In genomic region chr2:69790285-69790684, GRCm38 (mm10) we compare ENCODE assay signal across 8 mouse cellular contexts. TPM values are rescaled to one million over a fixed set of nuclear protein-coding genes. Genes with fewer than 3 reads are reported as not detected.
DNase-seq lines count a peak whose midpoint lies in the region; ATAC-seq and TF ChIP-seq lines count a peak whose summit lies in the region.

No protein-coding gene starts in this region.

- peak; percentile 37 for ATAC-seq in embryonic facial prominence, embryonic 14.5 days (ENCODE audit: low read depth)
- no peak for ATAC-seq in limb, embryonic 14.5 days (ENCODE audit: low FRiP score, low read depth)
- peak; percentile 42; the same call in 1 of the 2 replicates for ATAC-seq in midbrain, postnatal 0 days (ENCODE audit: low FRiP score)

- no peak for TF ChIP-seq POLR2A in limb, embryonic 14.5 days (IDR thresholded peaks at IDR 0.05; ENCODE audit: borderline replicate concordance, extremely low read depth, insufficient read depth, insufficient read length)

- no peaks in the 10 kb centered on the region for H3K9me3 ChIP-seq in embryonic facial prominence, embryonic 14.5 days (ENCODE audit: control insufficient read depth, low read length)
- H3K9me3 ChIP-seq in limb, embryonic 14.5 days (ENCODE audit: control insufficient read depth, low read length), result no peaks in the 10 kb centered on the region
- no peaks in the 10 kb centered on the region for H3K9me3 ChIP-seq in midbrain, postnatal 0 days (ENCODE audit: low read length)

- H3K4me2 ChIP-seq in embryonic facial prominence, embryonic 14.5 days (ENCODE audit: low read depth, low read length), result peak overlapping the region; percentile 77
- peak overlapping the region; percentile 95 for H3K4me2 ChIP-seq in limb, embryonic 14.5 days (replicated peaks; ENCODE audit: low read depth, low read length, severe bottlenecking)
- H3K4me2 ChIP-seq in midbrain, postnatal 0 days (ENCODE audit: low read depth, low read length, poor library complexity, severe bottlenecking), result peak overlapping the region; percentile 83

- TF ChIP-seq CTCF in midbrain, postnatal 0 days (IDR thresholded peaks at IDR 0.05), result peak; percentile 80

- no peak overlapping the region for H3K27ac ChIP-seq in embryonic facial prominence, embryonic 14.5 days (replicated peaks; ENCODE audit: low read depth, low read length)
- no peak overlapping the region for H3K27ac ChIP-seq in limb, embryonic 14.5 days (replicated peaks; ENCODE audit: low read depth, low read length)
- H3K27ac ChIP-seq in midbrain, postnatal 0 days (ENCODE audit: low read depth, low read length), result no peak overlapping the region; the same call in 1 of the 2 replicates

- H3K4me1 ChIP-seq in embryonic facial prominence, embryonic 14.5 days (ENCODE audit: control insufficient read depth, insufficient read depth, low read length), result no peaks in the 10 kb centered on the region
- peaks cover 9% of the 10 kb centered on the region; the same call in 1 of the 2 replicates for H3K4me1 ChIP-seq in limb, embryonic 14.5 days (ENCODE audit: control insufficient read depth, insufficient read depth, low read length)
- no peaks in the 10 kb centered on the region for H3K4me1 ChIP-seq in midbrain, postnatal 0 days (ENCODE audit: insufficient read depth, low read length)

- peaks cover 24% of the 10 kb centered on the region for H3K36me3 ChIP-seq in embryonic facial prominence, embryonic 14.5 days (ENCODE audit: control insufficient read depth, insufficient read depth, low read length)
- H3K36me3 ChIP-seq in limb, embryonic 14.5 days (ENCODE audit: control insufficient read depth, insufficient read depth, low read length), result peaks cover 19% of the 10 kb centered on the region
- H3K36me3 ChIP-seq in midbrain, postnatal 0 days (ENCODE audit: insufficient read depth, low read length), result 0 out of 2 replicates have a peak, but pooled peaks cover 3% of the 10 kb centered on the region

- no peaks in the 10 kb centered on the region for H3K27me3 ChIP-seq in embryonic facial prominence, embryonic 14.5 days (replicated peaks; ENCODE audit: control insufficient read depth, insufficient read depth, low read length)
- no peaks in the 10 kb centered on the region for H3K27me3 ChIP-seq in limb, embryonic 14.5 days (ENCODE audit: control insufficient read depth, insufficient read depth, low read length)
- no peaks in the 10 kb centered on the region for H3K27me3 ChIP-seq in midbrain, postnatal 0 days (ENCODE audit: insufficient read depth, low read length)

- peak; percentile 67 for DNase-seq in 3134 (ENCODE audit: extremely low read depth, insufficient read length, low spot score)
- DNase-seq in adrenal gland, postnatal 36 days, result peak; percentile 89 to 90
- DNase-seq in embryonic facial prominence, embryonic 14.5 days (ENCODE audit: low spot score), result peak; percentile 86
- peak; percentile 86 for DNase-seq in heart, adult 8-10 months (ENCODE audit: low spot score)
- peak; percentile 93 for DNase-seq in kidney, adult 9 months
- peak; percentile 84 for DNase-seq in limb, embryonic 14.5 days (ENCODE audit: low spot score)
- DNase-seq in midbrain, postnatal 0 days (ENCODE audit: low spot score), result peak; percentile 80
- DNase-seq in spleen, postnatal 14 days (ENCODE audit: low spot score in 2 of 2), result peak; percentile 75 to 85

- no peak overlapping the region; the same call in 1 of the 2 replicates for H3K9ac ChIP-seq in embryonic facial prominence, embryonic 14.5 days (ENCODE audit: low read depth, low read length)
- no peak overlapping the region for H3K9ac ChIP-seq in limb, embryonic 14.5 days (ENCODE audit: low read depth, low read length, severe bottlenecking)
- H3K9ac ChIP-seq in midbrain, postnatal 0 days (replicated peaks; ENCODE audit: low read length, poor library complexity, severe bottlenecking), result no peak overlapping the region

- WGBS in embryonic facial prominence, embryonic 14.5 days, result 1% methylated on average over 10 of the region's 10 CpGs
- WGBS in limb, embryonic 14.5 days, result 2% methylated on average over 10 of the region's 10 CpGs
- WGBS in midbrain, postnatal 0 days, result 2% methylated on average over 10 of the region's 10 CpGs

- H3K4me3 ChIP-seq in embryonic facial prominence, embryonic 14.5 days (ENCODE audit: low read depth, low read length), result peak overlapping the region; percentile 71
- peak overlapping the region; percentile 70 for H3K4me3 ChIP-seq in limb, embryonic 14.5 days (replicated peaks; ENCODE audit: low read length)
- H3K4me3 ChIP-seq in midbrain, postnatal 0 days (ENCODE audit: low read depth, low read length), result peak overlapping the region; percentile 67

RNA-seq across cellular contexts. Expression of gene Phospho2, which starts 0.9 kb away (rescaled TPM):
- 10 to 100 TPM; 22.9 to 26.0 TPM for total RNA-seq in adrenal gland, postnatal 36 days (2021)
- polyA plus RNA-seq in embryonic facial prominence, embryonic 14.5 days (2014; fragmentation: Nextera tagmentation; extraction: Ambion mirVana), result 24.9 and 27.0 TPM in 2 replicates
- total RNA-seq in heart, adult 8-10 months (2022), result 10 to 100 TPM; 24.6 to 31.0 (median 25.9) TPM
- 27.5 and 30.9 TPM in 2 replicates for polyA plus RNA-seq in limb, embryonic 14.5 days (2012; rRNA removed)
- 24.6 and 28.5 TPM in 2 replicates for polyA plus RNA-seq in limb, embryonic 14.5 days (2014; fragmentation: Nextera tagmentation; extraction: Ambion mirVana)
- 29.7 and 31.8 TPM in 2 replicates for total RNA-seq in midbrain, postnatal 0 days (2014; rRNA removed)
- polyA plus RNA-seq in midbrain, postnatal 0 days (2015; fragmentation: Nextera tagmentation; extraction: Ambion mirVana), result 31.6 and 33.4 TPM in 2 replicates

RNA-seq across cellular contexts. Expression of gene Ccdc173, which starts 0.9 kb away (rescaled TPM):
- total RNA-seq in adrenal gland, postnatal 36 days (2021), result 1 to 10 TPM; 1.3 to 2.0 TPM
- 1.9 and 2.2 TPM in 2 replicates for polyA plus RNA-seq in embryonic facial prominence, embryonic 14.5 days (2014; fragmentation: Nextera tagmentation; extraction: Ambion mirVana)
- total RNA-seq in heart, adult 8-10 months (2022), result under 1 TPM; 0.29 to 1.00 (median 0.65) TPM
- 1.1 and 2.5 TPM in 2 replicates for polyA plus RNA-seq in limb, embryonic 14.5 days (2012; rRNA removed)
- polyA plus RNA-seq in limb, embryonic 14.5 days (2014; fragmentation: Nextera tagmentation; extraction: Ambion mirVana), result 2.0 and 2.1 TPM in 2 replicates
- 0.99 and 1.1 TPM in 2 replicates for total RNA-seq in midbrain, postnatal 0 days (2014; rRNA removed)
- polyA plus RNA-seq in midbrain, postnatal 0 days (2015; fragmentation: Nextera tagmentation; extraction: Ambion mirVana), result 1.4 and 2.0 TPM in 2 replicates

RNA-seq across cellular contexts. Expression of gene Klhl23, which starts 31.5 kb away (rescaled TPM):
- total RNA-seq in adrenal gland, postnatal 36 days (2021), result 10 to 100 TPM in 1 of 2 experiments, 1 to 10 TPM in 1; 9.1 to 12.5 TPM
- 20.8 and 22.3 TPM in 2 replicates for polyA plus RNA-seq in embryonic facial prominence, embryonic 14.5 days (2014; fragmentation: Nextera tagmentation; extraction: Ambion mirVana)
- total RNA-seq in heart, adult 8-10 months (2022), result 10 to 100 TPM; 27.3 to 34.6 (median 33.3) TPM
- polyA plus RNA-seq in limb, embryonic 14.5 days (2012; rRNA removed), result 18.6 and 21.2 TPM in 2 replicates
- polyA plus RNA-seq in limb, embryonic 14.5 days (2014; fragmentation: Nextera tagmentation; extraction: Ambion mirVana), result 20.7 and 21.9 TPM in 2 replicates
- 147 and 164 TPM in 2 replicates for total RNA-seq in midbrain, postnatal 0 days (2014; rRNA removed)
- 84.1 and 99.2 TPM in 2 replicates for polyA plus RNA-seq in midbrain, postnatal 0 days (2015; fragmentation: Nextera tagmentation; extraction: Ambion mirVana)
